Mouse (Mus musculus): ENCODE results near the gene Mgll. TPM values are rescaled to one million over a fixed set of nuclear protein-coding genes. Genes with fewer than 3 reads are reported as not detected.

The Mgll gene
- polyA plus RNA-seq, 1 experiment = 128 TPM

DNA sequence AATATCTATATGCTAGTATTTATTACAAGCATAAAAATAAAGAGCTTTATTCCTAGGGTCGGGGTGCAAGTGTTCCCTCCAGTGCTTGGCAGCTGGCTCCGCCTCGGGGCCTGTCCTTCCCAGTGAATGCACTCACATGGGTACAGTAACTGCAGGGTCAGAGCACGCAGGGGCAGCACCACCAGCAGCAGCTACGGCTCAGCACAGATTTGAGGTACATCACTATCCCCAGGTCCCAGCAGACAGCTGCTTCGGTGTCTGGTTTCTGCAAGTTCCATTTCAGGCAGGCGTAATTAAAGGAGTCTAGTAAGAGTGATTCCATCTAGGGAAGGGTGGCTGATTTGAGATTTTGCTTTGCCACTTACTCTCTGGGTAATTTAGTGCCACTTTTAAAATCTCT lies 134.1 kb downstream of the Mgll start:
- TF ChIP-seq POLR2A (IDR thresholded peaks at IDR 0.05; ENCODE audit: borderline replicate concordance, extremely low read depth, low read depth, low read length) (no peak), CTCF (IDR thresholded peaks at IDR 0.05; ENCODE audit: insufficient read depth, low read length) (no peak)
- no peak for DNase-seq
- Histone ChIP-seq H3K4me1 (ENCODE audit: control insufficient read depth, insufficient read depth, low read length) (no peaks in the 10 kb centered on the region), H3K4me3 (replicated peaks; ENCODE audit: extremely low read depth, low read depth, low read length) (no peak overlapping the region)
- 82% methylated on average over 7 of the region's 7 CpGs for WGBS

DNA sequence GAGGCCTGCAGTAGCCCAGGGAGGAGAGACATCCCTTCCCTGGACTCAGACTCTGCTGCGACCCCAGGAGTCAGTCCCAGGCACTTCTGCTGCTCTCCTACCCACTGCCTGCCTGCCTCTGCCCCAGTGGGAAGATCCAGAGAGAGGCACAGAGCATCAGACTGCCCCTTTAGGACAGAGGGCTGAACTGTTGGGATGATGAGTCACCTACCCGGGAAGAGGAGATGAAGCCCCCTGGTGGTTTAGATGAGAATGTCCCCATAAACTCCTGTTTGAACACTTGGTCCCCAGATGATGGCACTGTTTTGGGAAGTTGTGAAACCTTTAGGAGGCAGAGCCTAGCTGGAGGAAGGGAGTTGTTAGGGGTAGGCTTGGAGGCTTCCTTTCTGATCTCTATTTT lies 136.7 kb downstream of the Mgll start:
- TF ChIP-seq CTCF (IDR thresholded peaks at IDR 0.05; ENCODE audit: insufficient read depth, low read length) = peak; percentile 39
- no peak for TF ChIP-seq POLR2A (IDR thresholded peaks at IDR 0.05; ENCODE audit: borderline replicate concordance, extremely low read depth, low read depth, low read length)
- Histone ChIP-seq H3K4me3 (replicated peaks; ENCODE audit: extremely low read depth, low read depth, low read length) (no peak overlapping the region), H3K4me1 (ENCODE audit: control insufficient read depth, insufficient read depth, low read length) (no peaks in the 10 kb centered on the region)
- DNase-seq = no peak
- WGBS = 15% methylated on average over 2 of the region's 2 CpGs

DNA sequence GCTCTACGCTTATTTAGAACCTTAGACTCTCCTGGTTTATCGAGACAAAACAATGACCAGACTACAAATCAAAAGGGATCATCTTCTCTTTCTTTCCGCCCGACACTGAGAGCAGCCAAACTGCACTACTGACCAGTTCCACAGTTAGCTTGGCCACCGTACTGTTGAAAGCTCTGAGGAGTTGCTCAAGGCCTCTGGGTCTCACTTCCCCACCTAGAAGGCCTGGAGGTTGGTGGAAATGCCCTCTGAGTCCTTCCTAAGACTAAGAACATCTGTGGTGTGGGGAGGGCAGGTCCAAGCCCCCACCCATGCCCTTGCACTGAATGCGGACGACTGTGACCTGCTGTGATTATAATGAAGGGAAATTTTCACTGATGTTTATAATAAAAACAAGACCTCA lies 141.5 kb downstream of the Mgll start:
- no peak for DNase-seq
- H3K4me1 ChIP-seq (ENCODE audit: control insufficient read depth, insufficient read depth, low read length) = no peaks in the 10 kb centered on the region
- TF ChIP-seq POLR2A (IDR thresholded peaks at IDR 0.05; ENCODE audit: borderline replicate concordance, extremely low read depth, low read depth, low read length) = no peak
- 77% methylated on average over 7 of the region's 7 CpGs for WGBS
- H3K4me3 ChIP-seq (replicated peaks; ENCODE audit: extremely low read depth, low read depth, low read length) = no peak overlapping the region

DNA sequence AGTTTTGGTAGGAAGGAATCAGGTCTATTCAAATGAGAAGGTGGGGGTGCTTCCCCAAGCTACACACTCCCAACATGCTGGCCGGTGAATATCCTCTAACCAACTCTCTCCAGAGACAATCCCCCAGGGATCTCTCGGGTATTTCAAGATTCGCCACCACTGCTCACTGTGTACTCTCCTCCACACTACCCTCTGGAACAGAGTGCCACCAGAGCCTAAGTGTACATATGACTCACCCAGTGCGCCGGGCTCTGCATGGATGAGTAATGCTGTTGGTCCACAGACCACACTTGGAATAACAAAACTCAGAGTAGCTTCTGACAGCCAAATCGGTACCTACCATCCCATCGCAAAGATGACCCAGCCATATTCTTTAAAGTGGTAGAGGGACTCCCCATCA lies 145.2 kb downstream of the Mgll start:
- DNase-seq = no peak
- Histone ChIP-seq H3K4me3 (replicated peaks; ENCODE audit: extremely low read depth, low read depth, low read length) (no peak overlapping the region), H3K4me1 (ENCODE audit: control insufficient read depth, insufficient read depth, low read length) (peaks cover 4% of the 10 kb centered on the region; the same call in 1 of the 2 replicates)
- WGBS = 78% methylated on average over 7 of the region's 7 CpGs
- TF ChIP-seq CTCF (IDR thresholded peaks at IDR 0.05; ENCODE audit: insufficient read depth, low read length) (no peak), POLR2A (IDR thresholded peaks at IDR 0.05; ENCODE audit: borderline replicate concordance, extremely low read depth, low read depth, low read length) (no peak)

DNA sequence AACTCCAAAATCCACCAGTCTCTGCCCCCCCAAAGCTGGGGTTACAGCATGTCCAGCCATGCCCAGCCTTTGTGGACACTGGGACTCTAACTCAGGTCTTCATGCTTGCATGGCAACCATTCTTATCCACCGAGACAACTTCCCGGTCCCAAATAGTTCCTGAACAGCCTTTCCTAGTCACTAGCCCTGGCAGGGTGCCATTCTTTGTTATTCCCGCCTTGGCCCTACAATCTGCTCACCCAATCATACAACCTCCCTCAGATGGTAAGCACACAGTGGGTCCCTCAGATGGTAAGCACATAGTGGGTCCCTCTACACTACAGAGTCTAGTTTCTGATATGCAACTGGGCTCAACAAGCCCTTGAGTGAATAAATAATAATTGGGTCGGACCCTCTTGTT lies 146.4 kb downstream of the Mgll start:
- DNase-seq = no peak
- Histone ChIP-seq H3K4me1 (ENCODE audit: control insufficient read depth, insufficient read depth, low read length) (peaks cover 4% of the 10 kb centered on the region; the same call in 1 of the 2 replicates), H3K4me3 (replicated peaks; ENCODE audit: extremely low read depth, low read depth, low read length) (no peak overlapping the region)
- WGBS = 44% methylated on average over 4 of the region's 4 CpGs
- TF ChIP-seq CTCF (IDR thresholded peaks at IDR 0.05; ENCODE audit: insufficient read depth, low read length) = no peak
- TF ChIP-seq POLR2A (IDR thresholded peaks at IDR 0.05; ENCODE audit: borderline replicate concordance, extremely low read depth, low read depth, low read length) = no peak

DNA sequence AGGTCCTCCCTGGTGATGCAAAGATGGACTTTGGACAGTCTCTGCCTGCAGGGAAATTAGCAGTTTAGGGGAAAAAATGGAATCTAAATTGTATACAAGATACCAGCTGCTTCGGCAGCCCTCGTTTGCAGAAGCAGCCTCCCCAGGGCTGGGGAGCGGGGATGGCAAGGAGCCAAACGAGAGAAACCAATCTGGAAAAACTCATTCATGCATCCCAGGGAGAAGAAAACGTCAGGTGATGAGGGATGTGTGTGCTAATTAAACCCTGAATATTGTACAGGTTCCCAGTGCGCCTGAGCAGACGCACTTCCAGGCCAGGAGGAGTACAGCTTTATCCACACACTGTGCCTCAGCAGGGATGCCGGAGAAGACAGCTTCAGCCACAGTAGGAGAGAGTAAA lies 147.3 kb downstream of the Mgll start:
- 58% methylated on average over 8 of the region's 8 CpGs for WGBS
- Histone ChIP-seq H3K4me3 (replicated peaks; ENCODE audit: extremely low read depth, low read depth, low read length) (no peak overlapping the region), H3K4me1 (ENCODE audit: control insufficient read depth, insufficient read depth, low read length) (peaks cover 4% of the 10 kb centered on the region; the same call in 1 of the 2 replicates)
- TF ChIP-seq CTCF (IDR thresholded peaks at IDR 0.05; ENCODE audit: insufficient read depth, low read length) = no peak
- TF ChIP-seq POLR2A (IDR thresholded peaks at IDR 0.05; ENCODE audit: borderline replicate concordance, extremely low read depth, low read depth, low read length) = no peak
- DNase-seq = no peak

DNA sequence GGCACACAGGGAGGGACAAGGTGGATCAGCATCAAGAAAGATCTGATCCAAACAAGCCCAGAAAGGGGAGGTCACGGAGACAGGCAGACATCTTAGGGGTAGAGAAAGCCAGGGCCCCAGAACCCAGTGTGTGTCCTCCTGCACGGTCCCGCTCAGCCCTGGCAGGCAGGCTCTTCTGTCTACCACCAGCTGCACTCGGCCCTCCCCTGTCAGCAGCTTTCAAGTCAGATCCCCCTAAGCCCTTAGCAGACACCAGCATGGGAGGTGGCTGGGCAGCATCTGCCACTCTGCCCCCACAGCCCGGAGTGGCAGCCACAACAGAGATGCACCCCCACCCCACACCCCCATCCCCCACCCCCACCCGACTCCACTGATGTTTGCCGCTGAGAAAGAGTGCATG lies 148.6 kb downstream of the Mgll start:
- TF ChIP-seq CTCF (IDR thresholded peaks at IDR 0.05; ENCODE audit: insufficient read depth, low read length) (no peak), POLR2A (IDR thresholded peaks at IDR 0.05; ENCODE audit: borderline replicate concordance, extremely low read depth, low read depth, low read length) (no peak)
- Histone ChIP-seq H3K4me1 (ENCODE audit: control insufficient read depth, insufficient read depth, low read length) (peaks cover 4% of the 10 kb centered on the region; the same call in 1 of the 2 replicates), H3K4me3 (replicated peaks; ENCODE audit: extremely low read depth, low read depth, low read length) (no peak overlapping the region)
- no peak for DNase-seq
- WGBS = 43% methylated on average over 7 of the region's 7 CpGs

DNA sequence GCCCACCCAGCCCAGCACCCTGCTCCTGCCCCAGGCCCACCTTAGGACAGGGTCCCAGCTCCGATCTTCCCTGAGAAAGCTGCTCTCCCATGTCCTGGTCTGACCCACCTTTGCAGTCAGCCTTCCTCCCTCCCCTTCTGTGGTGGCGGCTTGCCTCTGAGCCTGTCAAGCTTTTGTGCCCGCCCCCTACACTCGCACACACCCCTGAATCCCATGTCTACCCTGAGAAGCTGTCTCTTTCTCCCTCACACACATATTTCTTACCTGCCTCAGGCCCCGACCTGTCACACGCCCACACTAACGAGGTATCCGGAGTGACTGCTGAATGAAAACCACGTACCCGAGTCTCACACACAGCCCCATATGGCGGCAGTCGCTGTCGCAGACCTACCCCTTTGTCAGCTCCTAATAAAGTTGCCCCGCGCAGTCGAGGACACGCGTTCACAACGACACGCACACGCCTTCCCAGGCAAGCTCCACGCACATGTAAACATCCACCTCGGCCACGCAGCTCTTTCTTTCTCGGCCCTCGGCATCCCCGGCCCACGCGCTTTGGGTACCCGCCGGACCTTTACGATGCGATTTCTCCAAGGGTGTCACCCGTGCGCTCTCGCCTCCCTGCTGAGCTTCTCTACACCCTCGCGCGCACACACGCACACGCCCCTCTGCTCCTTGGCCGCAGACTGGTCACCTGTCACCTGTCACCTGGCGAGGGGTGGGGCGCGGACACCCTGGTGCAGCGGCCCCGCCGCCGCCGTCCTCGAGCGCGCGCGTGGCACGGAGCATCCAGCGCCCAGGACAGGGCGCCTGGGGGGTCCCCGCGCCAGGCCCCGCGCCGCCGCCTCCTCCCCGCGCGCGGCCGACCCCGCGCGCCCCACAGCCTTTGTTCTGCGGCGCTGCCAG lies 150.0 kb downstream of the Mgll start:
- peaks cover 4% of the 10 kb centered on the region; the same call in 1 of the 2 replicates for H3K4me1 ChIP-seq (ENCODE audit: control insufficient read depth, insufficient read depth, low read length)
- no peak for DNase-seq
- 5% methylated on average over 74 of the region's 74 CpGs for WGBS
- TF ChIP-seq CTCF (IDR thresholded peaks at IDR 0.05; ENCODE audit: insufficient read depth, low read length) (no peak), POLR2A (IDR thresholded peaks at IDR 0.05; ENCODE audit: borderline replicate concordance, extremely low read depth, low read depth, low read length) (no peak)
- peak overlapping the region; percentile 73 for H3K4me3 ChIP-seq (replicated peaks; ENCODE audit: extremely low read depth, low read depth, low read length)

DNA sequence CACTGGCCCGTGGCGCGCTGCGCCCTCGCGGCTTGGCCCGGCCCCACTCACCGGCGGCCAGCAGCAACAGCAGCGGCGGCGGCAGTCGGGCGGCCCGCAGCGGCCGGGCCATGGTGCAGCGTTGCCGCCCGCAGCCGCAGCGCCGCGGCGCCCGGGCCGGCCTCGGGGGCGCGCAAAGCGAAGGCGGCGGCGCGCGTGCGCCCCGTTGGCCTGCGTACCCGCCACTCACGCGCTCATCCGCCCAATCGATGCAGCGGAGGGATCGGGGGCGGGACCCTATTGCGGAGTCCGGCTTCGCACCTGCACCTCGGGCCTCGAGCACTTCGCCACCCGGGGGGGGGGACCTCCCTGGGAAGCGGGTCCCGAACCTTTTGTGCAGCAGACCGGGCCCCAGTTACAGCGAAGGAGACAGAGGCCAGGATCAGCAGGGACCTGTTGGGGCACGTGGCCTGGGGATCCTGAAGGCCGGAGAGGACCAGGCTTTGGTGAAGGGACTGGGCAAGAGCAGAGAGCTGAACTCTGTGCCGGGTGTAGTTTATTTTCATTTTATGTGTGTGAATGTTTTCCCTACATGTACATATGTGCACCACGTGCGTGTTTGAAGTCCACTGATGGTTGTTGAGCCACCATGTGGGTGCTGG lies 150.8 kb downstream of the Mgll start, which contains the start of gene Podxl2:
TSS of gene Podxl2 (minus strand) at position 177 of the 641 bp plus-strand sequence.
- TF ChIP-seq POLR2A (IDR thresholded peaks at IDR 0.05; ENCODE audit: borderline replicate concordance, extremely low read depth, low read depth, low read length) = no peak
- no peak for TF ChIP-seq CTCF (IDR thresholded peaks at IDR 0.05; ENCODE audit: insufficient read depth, low read length)
- peak; percentile 38 for DNase-seq
- peak within 1 kb of the TSS; percentile 73 for H3K4me3 ChIP-seq (replicated peaks; ENCODE audit: extremely low read depth, low read depth, low read length)
- H3K4me1 ChIP-seq (ENCODE audit: control insufficient read depth, insufficient read depth, low read length) = peaks cover 4% of the 10 kb centered on the region; the same call in 1 of the 2 replicates
- 5% methylated on average over 63 of the region's 63 CpGs for WGBS

Other genes with a start within 250 kb of the Mgll start
- 188 and 195 TPM in 2 replicates for gene Sec61a1, start 205.5 kb upstream of the Mgll start, polyA plus RNA-seq (2012; rRNA removed)
- gene Kbtbd12, start 86.5 kb upstream of the Mgll start, polyA plus RNA-seq (2012; rRNA removed) = 0.16 and 1.8 TPM in 2 replicates
- 80.0 and 90.8 TPM in 2 replicates for gene Abtb1, start 117.6 kb downstream of the Mgll start, polyA plus RNA-seq (2012; rRNA removed)
- gene Podxl2, start 150.6 kb downstream of the Mgll start, polyA plus RNA-seq (2012; rRNA removed) = 35.8 and 51.4 TPM in 2 replicates
- gene Mcm2, start 174.4 kb downstream of the Mgll start, polyA plus RNA-seq (2012; rRNA removed) = 11.1 and 12.6 TPM in 2 replicates
- 176 and 184 TPM in 2 replicates for gene Tpra1, start 177.8 kb downstream of the Mgll start, polyA plus RNA-seq (2012; rRNA removed)

All from lung, adult 2 months (tissue).